Mouse (Mus musculus) spleen, adult 2 months (tissue): ENCODE measurements around the gene Psmd12.

Experiments
- CTCF ChIP-seq: fragments of 200-500 bp; IDR thresholded peaks from 2 replicates; pipeline ENCODE4 v1.5.1; 2011; ENCODE audit warnings: mild to moderate bottlenecking, inconsistent platforms; ENCODE audit not compliant: insufficient read depth, insufficient read length, insufficient replicate concordance; ENCODE audit errors: extremely low read depth
- POLR2A ChIP-seq: fragments of 200-500 bp; IDR thresholded peaks from 2 replicates; pipeline ENCODE4 v1.6.1; 2011; ENCODE audit warnings: low read depth, low read length, inconsistent platforms

- TF ChIP-seq CTCF (no peak), POLR2A (no peak)
Observed at GRCm38 (mm10) chr11:107524966-107525365, 45.7 kb downstream of the Psmd12 start.
